Mouse (Mus musculus) heart, postnatal 0 days (tissue): ENCODE measurements around the gene Tuft1.

ENCODE experiments used
- CTCF ChIP-seq: IDR thresholded peaks from 2 replicates; pipeline ENCODE4 v1.5.1; 2016; ENCODE audit warnings: antibody characterized with exemption, control low read depth, low read depth
- EP300 ChIP-seq: IDR thresholded peaks from 2 replicates; pipeline ENCODE4 v1.6.1; 2016; ENCODE audit warnings: antibody characterized with exemption, low read depth

DNA sequence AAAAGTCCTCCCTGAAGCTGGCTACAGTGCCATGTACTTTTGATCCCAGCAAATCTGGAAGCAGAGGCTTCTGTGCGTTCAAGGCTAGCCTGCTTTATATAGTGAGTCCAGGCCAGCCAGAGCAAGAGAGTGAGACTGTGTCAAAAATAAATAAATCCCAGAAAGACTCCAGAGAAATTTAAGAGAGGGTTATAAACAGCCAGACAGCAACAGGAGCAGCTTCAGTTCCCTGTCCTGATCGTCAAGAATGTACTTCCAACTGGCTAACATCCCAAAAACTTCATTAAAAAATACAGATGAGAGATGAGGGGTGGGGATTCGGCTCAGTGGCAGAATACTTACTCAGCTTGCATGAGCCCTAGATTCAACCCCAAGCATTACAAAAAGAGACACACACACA lies 93.5 kb downstream of the Tuft1 start:
- TF ChIP-seq CTCF (no peak), EP300 (no peak)
